Mouse (Mus musculus) liver, embryonic 14.5 days (tissue): ENCODE results near the gene Gpn1.

Experiments
- CTCF ChIP-seq: IDR thresholded peaks from 2 replicates; pipeline ENCODE4 v1.5.1; 2016; ENCODE audit warnings: antibody characterized with exemption, low read depth, control low read depth
- EP300 ChIP-seq: IDR thresholded peaks from 2 replicates; pipeline ENCODE4 v1.6.1; 2016; ENCODE audit warnings: antibody characterized with exemption, low read depth

DNA sequence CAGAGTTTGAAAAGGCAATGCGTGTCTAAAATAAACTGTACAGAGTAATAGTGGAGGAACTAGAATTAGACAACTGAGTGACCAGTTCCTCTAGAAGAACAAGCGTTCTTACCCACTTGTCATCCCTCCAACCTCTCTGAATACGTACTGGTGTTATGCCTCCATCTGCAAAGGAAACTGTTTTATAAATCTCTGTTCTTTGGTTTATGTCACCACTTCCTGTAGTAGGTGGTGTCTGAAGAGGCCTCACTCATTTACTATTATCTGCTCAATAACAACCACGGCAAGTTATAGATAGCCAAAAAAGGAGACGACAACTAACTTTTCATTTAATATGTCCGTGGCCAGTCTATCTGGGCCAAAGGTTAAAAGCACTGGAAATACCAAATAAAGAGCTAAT lies 26.0 kb downstream of the Gpn1 start:
- TF ChIP-seq CTCF (no peak), EP300 (no peak)
